Mouse (Mus musculus): Measurements from ENCODE around the gene Dhx35. TPM values are rescaled to one million over a fixed set of nuclear protein-coding genes. Genes with fewer than 3 reads are reported as not detected.

Dhx35 gene
- polyA plus RNA-seq, 1 experiment from 2014 or later: 14.2 TPM

GRCm38 (mm10) chr2:158833645-158834044 lies 39.0 kb downstream of the Dhx35 start:
- H3K4me2 ChIP-seq (ENCODE audit: low read length): no peak overlapping the region
- H3K9me3 ChIP-seq (ENCODE audit: control insufficient read depth, low read length): no peaks in the 10 kb centered on the region
- no peaks in the 10 kb centered on the region for H3K27me3 ChIP-seq (ENCODE audit: control insufficient read depth, insufficient read depth, low read length)
- H3K36me3 ChIP-seq (ENCODE audit: control insufficient read depth, insufficient read depth, low read length): peaks cover 98% of the 10 kb centered on the region
- H3K4me3 ChIP-seq (ENCODE audit: control insufficient read depth in 1 of 2, insufficient read depth in 1 of 2, low read depth in 1 of 2, low read length in 2 of 2): no peak overlapping the region
- H3K9ac ChIP-seq (ENCODE audit: low read length): no peak overlapping the region
- H3K27ac ChIP-seq (replicated peaks in 1 of 2; ENCODE audit: control insufficient read depth in 1 of 2, insufficient read depth in 1 of 2, low read depth in 2 of 2, low read length in 2 of 2): no peak overlapping the region
- H3K4me1 ChIP-seq (ENCODE audit: control insufficient read depth in 2 of 2, insufficient read depth in 2 of 2, low read length in 2 of 2): peaks cover 2 to 5% of the 10 kb centered on the region in 2 experiments; a peak in 3 of 4 replicates
- 80% methylated on average over 2 of the region's 2 CpGs for WGBS
- ATAC-seq (ENCODE audit: insufficient number of reproducible peaks, insufficient read depth, low FRiP score, low read depth): no peak

DNA sequence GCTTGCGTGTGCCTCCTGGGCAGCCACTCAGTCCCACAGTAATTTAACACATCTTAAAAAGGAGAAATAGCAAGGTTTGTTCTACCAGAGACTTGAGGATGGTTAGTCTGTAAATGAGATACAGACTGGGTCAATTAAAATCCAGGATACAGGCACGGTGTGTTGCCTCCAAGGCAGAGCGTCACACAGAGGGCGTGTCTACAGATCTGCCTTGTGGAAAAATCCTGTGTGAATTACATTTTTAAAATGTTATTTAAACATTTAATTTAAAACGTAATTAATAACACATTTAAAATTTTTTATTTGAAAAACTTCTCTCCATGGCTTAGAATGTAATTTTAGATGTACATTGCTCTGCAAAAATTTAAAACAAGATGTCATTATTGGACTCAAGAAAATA lies 48.7 kb downstream of the Dhx35 start:
- no peaks in the 10 kb centered on the region for H3K9me3 ChIP-seq (ENCODE audit: control insufficient read depth, low read length)
- no peak overlapping the region for H3K4me2 ChIP-seq (ENCODE audit: low read length)
- 92% methylated on average over 5 of the region's 5 CpGs for WGBS
- no peak for ATAC-seq (ENCODE audit: insufficient number of reproducible peaks, insufficient read depth, low FRiP score, low read depth)
- H3K27ac ChIP-seq (replicated peaks in 1 of 2; ENCODE audit: control insufficient read depth in 1 of 2, insufficient read depth in 1 of 2, low read depth in 2 of 2, low read length in 2 of 2): no peak overlapping the region
- peaks cover 73% of the 10 kb centered on the region for H3K36me3 ChIP-seq (ENCODE audit: control insufficient read depth, insufficient read depth, low read length)
- H3K9ac ChIP-seq (ENCODE audit: low read length): no peak overlapping the region
- H3K4me3 ChIP-seq (ENCODE audit: control insufficient read depth in 1 of 2, insufficient read depth in 1 of 2, low read depth in 1 of 2, low read length in 2 of 2): no peak overlapping the region
- no peaks in the 10 kb centered on the region for H3K27me3 ChIP-seq (ENCODE audit: control insufficient read depth, insufficient read depth, low read length)
- H3K4me1 ChIP-seq (ENCODE audit: control insufficient read depth in 2 of 2, insufficient read depth in 2 of 2, low read length in 2 of 2): peaks cover 0 to 3% of the 10 kb centered on the region in 2 experiments; a peak in 1 of 4 replicates

GRCm38 (mm10) chr2:158845031-158845430 lies 50.4 kb downstream of the Dhx35 start:
- no peak for ATAC-seq (ENCODE audit: insufficient number of reproducible peaks, insufficient read depth, low FRiP score, low read depth)
- H3K36me3 ChIP-seq (ENCODE audit: control insufficient read depth, insufficient read depth, low read length): peaks cover 81% of the 10 kb centered on the region

GRCm38 (mm10) chr2:158846208-158846607 lies 51.6 kb downstream of the Dhx35 start:
- WGBS: 89% methylated on average over 2 of the region's 2 CpGs
- H3K4me3 ChIP-seq (ENCODE audit: control insufficient read depth in 1 of 2, insufficient read depth in 1 of 2, low read depth in 1 of 2, low read length in 2 of 2): no peak overlapping the region
- no peak overlapping the region for H3K27ac ChIP-seq (replicated peaks in 1 of 2; ENCODE audit: control insufficient read depth in 1 of 2, insufficient read depth in 1 of 2, low read depth in 2 of 2, low read length in 2 of 2)
- H3K9ac ChIP-seq (ENCODE audit: low read length): no peak overlapping the region
- peaks cover 77% of the 10 kb centered on the region for H3K36me3 ChIP-seq (ENCODE audit: control insufficient read depth, insufficient read depth, low read length)
- no peak overlapping the region for H3K4me2 ChIP-seq (ENCODE audit: low read length)
- no peaks in the 10 kb centered on the region for H3K27me3 ChIP-seq (ENCODE audit: control insufficient read depth, insufficient read depth, low read length)
- ATAC-seq (ENCODE audit: insufficient number of reproducible peaks, insufficient read depth, low FRiP score, low read depth): no peak
- H3K9me3 ChIP-seq (ENCODE audit: control insufficient read depth, low read length): no peaks in the 10 kb centered on the region
- H3K4me1 ChIP-seq (ENCODE audit: control insufficient read depth in 2 of 2, insufficient read depth in 2 of 2, low read length in 2 of 2): peaks cover 0 to 3% of the 10 kb centered on the region in 2 experiments; a peak in 1 of 4 replicates

More at GRCm38 (mm10) chr2:158845031-158845430, 50.4 kb downstream of the Dhx35 start:
- Histone ChIP-seq H3K27me3 (ENCODE audit: control insufficient read depth, insufficient read depth, low read length) (no peaks in the 10 kb centered on the region), H3K4me2 (ENCODE audit: low read length) (no peak overlapping the region), H3K9me3 (ENCODE audit: control insufficient read depth, low read length) (no peaks in the 10 kb centered on the region), H3K27ac (replicated peaks in 1 of 2; ENCODE audit: control insufficient read depth in 1 of 2, insufficient read depth in 1 of 2, low read depth in 2 of 2, low read length in 2 of 2) (no peak overlapping the region), H3K9ac (ENCODE audit: low read length) (no peak overlapping the region), H3K4me3 (ENCODE audit: control insufficient read depth in 1 of 2, insufficient read depth in 1 of 2, low read depth in 1 of 2, low read length in 2 of 2) (no peak overlapping the region), H3K4me1 (ENCODE audit: control insufficient read depth in 2 of 2, insufficient read depth in 2 of 2, low read length in 2 of 2) (peaks cover 0 to 3% of the 10 kb centered on the region in 2 experiments; a peak in 1 of 4 replicates)
- 79% methylated on average over 5 of the region's 5 CpGs for WGBS

DNA sequence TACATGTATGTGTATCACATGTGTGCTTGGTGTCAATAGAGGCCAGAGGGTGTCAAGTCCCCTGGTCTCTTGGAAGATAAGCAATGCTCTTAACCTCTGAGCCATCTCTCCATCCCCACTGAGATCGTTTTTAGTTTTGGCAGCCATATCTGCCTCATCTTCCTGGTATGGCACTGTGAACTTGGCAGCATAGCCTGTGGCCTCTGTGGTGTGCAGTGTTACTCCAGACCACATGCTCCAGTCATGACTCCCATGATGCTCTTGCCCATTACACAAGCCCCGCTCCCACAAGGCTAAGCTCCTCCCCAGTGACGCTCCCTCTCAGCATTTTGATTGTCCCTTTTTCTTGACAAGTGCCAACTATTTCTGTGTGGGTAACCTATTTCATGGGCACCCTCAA lies 53.4 kb downstream of the Dhx35 start:
- Histone ChIP-seq H3K9ac (ENCODE audit: low read length) (no peak overlapping the region), H3K4me3 (ENCODE audit: control insufficient read depth in 1 of 2, insufficient read depth in 1 of 2, low read depth in 1 of 2, low read length in 2 of 2) (no peak overlapping the region), H3K27ac (replicated peaks in 1 of 2; ENCODE audit: control insufficient read depth in 1 of 2, insufficient read depth in 1 of 2, low read depth in 2 of 2, low read length in 2 of 2) (no peak overlapping the region), H3K27me3 (ENCODE audit: control insufficient read depth, insufficient read depth, low read length) (no peaks in the 10 kb centered on the region), H3K4me2 (ENCODE audit: low read length) (no peak overlapping the region), H3K4me1 (ENCODE audit: control insufficient read depth in 2 of 2, insufficient read depth in 2 of 2, low read length in 2 of 2) (no peaks in the 10 kb centered on the region; a peak in 1 of 4 replicates), H3K9me3 (ENCODE audit: control insufficient read depth, low read length) (no peaks in the 10 kb centered on the region), H3K36me3 (ENCODE audit: control insufficient read depth, insufficient read depth, low read length) (peaks cover 74% of the 10 kb centered on the region)
- ATAC-seq (ENCODE audit: insufficient number of reproducible peaks, insufficient read depth, low FRiP score, low read depth): no peak
- WGBS: 87% methylated on average over 3 of the region's 3 CpGs

DNA sequence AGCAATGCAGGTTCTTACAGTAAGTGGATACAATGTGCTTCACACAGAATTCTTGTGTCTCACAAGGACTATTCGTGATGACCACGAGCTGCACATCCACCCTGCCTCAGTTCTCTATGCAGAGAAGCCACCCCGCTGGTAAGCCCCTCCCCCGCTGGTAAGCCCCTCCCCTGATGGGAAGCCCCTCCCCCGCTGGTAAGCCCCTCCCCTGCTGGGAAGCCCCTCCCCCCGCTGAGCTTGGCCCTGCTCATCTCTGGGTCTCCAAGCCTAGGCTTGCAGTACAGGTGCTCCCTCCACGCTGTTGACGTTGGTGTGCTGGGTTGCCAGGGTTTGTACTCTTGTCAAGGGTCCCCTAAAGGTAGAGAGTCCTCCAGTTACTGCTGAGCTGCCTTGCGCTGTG lies 54.8 kb downstream of the Dhx35 start:
- Histone ChIP-seq H3K4me1 (ENCODE audit: control insufficient read depth in 2 of 2, insufficient read depth in 2 of 2, low read length in 2 of 2) (no peaks in the 10 kb centered on the region), H3K36me3 (ENCODE audit: control insufficient read depth, insufficient read depth, low read length) (peaks cover 70% of the 10 kb centered on the region), H3K4me2 (ENCODE audit: low read length) (no peak overlapping the region), H3K9ac (ENCODE audit: low read length) (no peak overlapping the region), H3K4me3 (ENCODE audit: control insufficient read depth in 1 of 2, insufficient read depth in 1 of 2, low read depth in 1 of 2, low read length in 2 of 2) (no peak overlapping the region), H3K9me3 (ENCODE audit: control insufficient read depth, low read length) (no peaks in the 10 kb centered on the region), H3K27me3 (ENCODE audit: control insufficient read depth, insufficient read depth, low read length) (no peaks in the 10 kb centered on the region), H3K27ac (replicated peaks in 1 of 2; ENCODE audit: control insufficient read depth in 1 of 2, insufficient read depth in 1 of 2, low read depth in 2 of 2, low read length in 2 of 2) (no peak overlapping the region)
- ATAC-seq (ENCODE audit: insufficient number of reproducible peaks, insufficient read depth, low FRiP score, low read depth): no peak
- 71% methylated on average over 9 of the region's 9 CpGs for WGBS

GRCm38 (mm10) chr2:158852579-158852978 lies 58.0 kb downstream of the Dhx35 start:
- no peaks in the 10 kb centered on the region for H3K4me1 ChIP-seq (ENCODE audit: control insufficient read depth in 2 of 2, insufficient read depth in 2 of 2, low read length in 2 of 2)
- no peak overlapping the region for H3K27ac ChIP-seq (replicated peaks in 1 of 2; ENCODE audit: control insufficient read depth in 1 of 2, insufficient read depth in 1 of 2, low read depth in 2 of 2, low read length in 2 of 2)
- no peak overlapping the region for H3K9ac ChIP-seq (ENCODE audit: low read length)
- peaks cover 77% of the 10 kb centered on the region for H3K36me3 ChIP-seq (ENCODE audit: control insufficient read depth, insufficient read depth, low read length)
- H3K9me3 ChIP-seq (ENCODE audit: control insufficient read depth, low read length): no peaks in the 10 kb centered on the region
- H3K27me3 ChIP-seq (ENCODE audit: control insufficient read depth, insufficient read depth, low read length): no peaks in the 10 kb centered on the region
- no peak overlapping the region for H3K4me3 ChIP-seq (ENCODE audit: control insufficient read depth in 1 of 2, insufficient read depth in 1 of 2, low read depth in 1 of 2, low read length in 2 of 2)
- WGBS: 42% methylated on average over 2 of the region's 2 CpGs
- H3K4me2 ChIP-seq (ENCODE audit: low read length): no peak overlapping the region
- no peak for ATAC-seq (ENCODE audit: insufficient number of reproducible peaks, insufficient read depth, low FRiP score, low read depth)

DNA sequence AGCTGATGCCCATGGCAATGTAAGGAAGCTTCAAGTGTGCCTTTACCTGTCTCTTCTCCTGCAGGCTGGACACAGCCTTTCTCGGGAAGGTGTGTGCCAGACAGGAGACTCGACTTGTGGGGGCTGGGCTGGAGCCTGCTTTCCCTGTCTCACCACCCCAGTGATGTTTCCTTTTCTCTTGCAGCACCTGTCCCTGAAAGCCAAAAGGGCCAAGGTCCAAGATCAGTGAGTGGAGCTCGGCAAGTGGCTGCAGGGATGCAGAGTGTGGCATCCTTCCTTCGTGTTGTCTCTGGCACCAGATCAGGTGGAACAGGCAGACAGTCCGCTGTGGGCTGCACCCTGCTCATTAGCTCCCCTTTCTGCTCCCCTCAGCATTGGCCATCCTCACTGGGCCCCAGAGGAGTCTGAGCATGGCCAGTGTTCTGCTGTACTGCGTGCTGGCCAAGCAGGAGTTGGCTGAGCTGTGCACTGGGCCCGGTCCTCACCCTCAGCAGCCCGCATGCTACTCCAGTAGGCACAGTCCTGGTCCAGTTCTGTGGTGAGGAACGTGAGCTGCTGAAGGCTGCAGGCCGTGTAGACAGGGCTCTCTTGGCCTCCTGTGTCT lies 62.4 kb downstream of the Dhx35 start:
- no peaks in the 10 kb centered on the region for H3K4me1 ChIP-seq (ENCODE audit: control insufficient read depth in 2 of 2, insufficient read depth in 2 of 2, low read length in 2 of 2)
- no peaks in the 10 kb centered on the region for H3K27me3 ChIP-seq (ENCODE audit: control insufficient read depth, insufficient read depth, low read length)
- no peak overlapping the region for H3K4me2 ChIP-seq (ENCODE audit: low read length)
- H3K27ac ChIP-seq (replicated peaks in 1 of 2; ENCODE audit: control insufficient read depth in 1 of 2, insufficient read depth in 1 of 2, low read depth in 2 of 2, low read length in 2 of 2): no peak overlapping the region
- no peaks in the 10 kb centered on the region for H3K9me3 ChIP-seq (ENCODE audit: control insufficient read depth, low read length)
- no peak overlapping the region for H3K9ac ChIP-seq (ENCODE audit: low read length)
- WGBS: 92% methylated on average over 10 of the region's 10 CpGs
- peaks cover 63% of the 10 kb centered on the region for H3K36me3 ChIP-seq (ENCODE audit: control insufficient read depth, insufficient read depth, low read length)
- no peak for ATAC-seq (ENCODE audit: insufficient number of reproducible peaks, insufficient read depth, low FRiP score, low read depth)
- H3K4me3 ChIP-seq (ENCODE audit: control insufficient read depth in 1 of 2, insufficient read depth in 1 of 2, low read depth in 1 of 2, low read length in 2 of 2): no peak overlapping the region
